Mouse (Mus musculus): ENCODE measurements around the gene Gm20671. TPM values are rescaled to one million over a fixed set of nuclear protein-coding genes. Genes with fewer than 3 reads are reported as not detected.
"Not testable (repeated sequence)": the region's sequence is repeated elsewhere in the genome, so short reads cannot be mapped to it uniquely, and the experiment has no call there.

Gm20671 gene
- total RNA-seq, 2 experiments from 2014 or later = not detected

DNA sequence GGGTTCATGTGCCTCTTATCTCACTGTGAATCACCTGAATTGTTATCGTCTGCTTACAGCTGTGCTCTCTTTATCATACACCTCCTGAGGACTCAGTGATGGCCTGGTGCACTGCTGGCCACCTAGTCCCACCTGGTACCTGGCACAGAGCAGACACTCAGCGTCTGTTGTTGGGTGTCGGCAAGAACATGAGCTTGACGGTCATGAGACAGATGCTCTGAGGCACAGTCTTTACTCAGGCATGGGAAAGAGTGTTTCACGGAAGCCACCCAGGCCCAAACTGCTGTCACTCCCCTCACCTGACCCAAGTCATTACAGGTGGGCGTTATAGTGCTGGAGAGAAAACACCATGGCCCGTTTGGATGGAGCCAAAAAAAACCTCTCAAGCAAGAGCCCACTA lies 102.9 kb downstream of the Gm20671 start:
- intact Hi-C loops (cut with DNase I) = no loop called here
- no peak overlapping the region for H3K4me3 ChIP-seq
- H3K27ac ChIP-seq = no peak overlapping the region
- no peak for TF ChIP-seq CTCF (IDR thresholded peaks at IDR 0.05)
- DNase-seq (ENCODE audit: extremely low spot score in 1 of 2, low spot score in 2 of 2) = no peak

- DNase-seq (ENCODE audit: extremely low spot score in 1 of 2, low spot score in 2 of 2); H3K27ac ChIP-seq; H3K4me3 ChIP-seq; intact Hi-C loops (cut with DNase I): not testable (repeated sequence)
These were observed 104.2 kb downstream of the Gm20671 start for GRCm38 (mm10) chr5:32722711-32723110.

DNA sequence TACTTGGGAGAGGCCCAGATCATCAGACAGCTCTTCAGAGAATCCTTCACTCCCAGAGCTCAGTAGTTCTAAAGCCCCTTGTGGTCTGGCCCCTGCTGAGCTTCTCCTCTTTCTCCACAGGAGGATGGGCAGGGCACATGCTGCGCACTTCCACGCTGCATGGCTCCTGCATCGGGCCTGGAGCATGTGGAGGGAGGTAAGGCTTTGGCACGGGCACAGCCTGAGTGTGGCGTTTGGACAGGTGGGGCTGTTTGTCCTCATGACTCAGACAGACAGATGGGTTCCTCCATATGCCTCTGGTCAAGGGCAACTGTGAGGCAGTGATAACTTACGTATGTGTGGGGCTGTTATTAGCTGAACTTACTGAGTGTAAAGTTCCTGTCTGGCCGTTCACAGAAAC lies 104.6 kb downstream of the Gm20671 start:
- TF ChIP-seq CTCF (IDR thresholded peaks at IDR 0.05) = no peak
- H3K4me3 ChIP-seq = no peak overlapping the region
- DNase-seq (ENCODE audit: extremely low spot score in 1 of 2, low spot score in 2 of 2) = no peak
- intact Hi-C loops (cut with DNase I) = no loop called here
- H3K27ac ChIP-seq = no peak overlapping the region

- intact Hi-C loops (cut with DNase I) = no loop called here
- no peak overlapping the region for H3K27ac ChIP-seq
- TF ChIP-seq CTCF (IDR thresholded peaks at IDR 0.05) = no peak
- DNase-seq (ENCODE audit: extremely low spot score in 1 of 2, low spot score in 2 of 2) = no peak
- H3K4me3 ChIP-seq = no peak overlapping the region
These were observed 105.6 kb downstream of the Gm20671 start for GRCm38 (mm10) chr5:32721316-32721715.

DNA sequence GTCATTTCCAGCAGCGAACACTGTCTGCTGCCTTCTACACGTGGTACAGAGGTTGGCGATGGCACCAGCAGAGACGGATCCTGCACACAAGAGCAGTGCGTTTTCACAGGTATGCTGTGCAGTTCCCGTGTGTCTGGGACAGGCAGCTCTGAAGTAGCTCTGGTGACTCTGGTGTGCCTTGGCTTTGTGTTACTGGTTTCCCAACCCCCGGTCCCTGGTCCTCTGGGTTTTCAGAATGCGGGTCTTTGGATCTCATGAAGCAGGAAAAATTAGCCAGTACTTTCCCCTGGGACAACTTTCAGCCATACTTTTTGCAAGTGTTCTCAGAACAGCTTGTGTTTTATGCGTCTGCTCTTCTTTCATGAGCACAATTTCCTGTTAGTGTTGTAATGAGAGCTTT lies 106.5 kb downstream of the Gm20671 start:
- intact Hi-C loops (cut with DNase I) = no loop called here
- no peak for TF ChIP-seq CTCF (IDR thresholded peaks at IDR 0.05)
- H3K4me3 ChIP-seq = no peak overlapping the region
- no peak for DNase-seq (ENCODE audit: extremely low spot score in 1 of 2, low spot score in 2 of 2)
- H3K27ac ChIP-seq = no peak overlapping the region

- DNase-seq (ENCODE audit: extremely low spot score in 1 of 2, low spot score in 2 of 2) = no peak
- intact Hi-C loops (cut with DNase I) = loop anchor here (10.0 kb wide), 1 partner anchor 426 kb away; no protein-coding TSS in a partner anchor
- no peak for TF ChIP-seq CTCF (IDR thresholded peaks at IDR 0.05)
- Histone ChIP-seq H3K4me3 (no peak overlapping the region), H3K27ac (no peak overlapping the region)
These were observed 108.0 kb downstream of the Gm20671 start for GRCm38 (mm10) chr5:32718916-32719315.

GRCm38 (mm10) chr5:32717726-32718125 lies 109.2 kb downstream of the Gm20671 start:
- no peak for TF ChIP-seq CTCF (IDR thresholded peaks at IDR 0.05)
- no peak for DNase-seq (ENCODE audit: extremely low spot score in 1 of 2, low spot score in 2 of 2)
- H3K4me3 ChIP-seq = no peak overlapping the region
- no peak overlapping the region for H3K27ac ChIP-seq
- intact Hi-C loops (cut with DNase I) = loop anchor here (10.0 kb wide), 1 partner anchor 427 kb away; no protein-coding TSS in a partner anchor

GRCm38 (mm10) chr5:32713703-32714467 lies 113.0 kb downstream of the Gm20671 start:
- peak; percentile 80 to 83 for DNase-seq (ENCODE audit: extremely low spot score in 1 of 2, low spot score in 2 of 2)
- peak overlapping the region; percentile 72 for H3K4me3 ChIP-seq
- intact Hi-C loops (cut with DNase I) = loop anchor here (1.0 to 10.0 kb wide), 6 partner anchors 32 to 431 kb away; partner anchors contain the start of genes Depdc5, Pisd and Yes1
- peak; percentile 83 for TF ChIP-seq CTCF (IDR thresholded peaks at IDR 0.05)
- peak overlapping the region; percentile 83 for H3K27ac ChIP-seq

- intact Hi-C loops (cut with DNase I) = loop anchor here (5.0 to 10.0 kb wide), 4 partner anchors 101 to 432 kb away; partner anchors contain the start of genes Depdc5 and Yes1
- no peak for DNase-seq (ENCODE audit: extremely low spot score in 1 of 2, low spot score in 2 of 2)
- peak overlapping the region; percentile 83 for H3K27ac ChIP-seq
- no peak for TF ChIP-seq CTCF (IDR thresholded peaks at IDR 0.05)
- peak overlapping the region; percentile 72 for H3K4me3 ChIP-seq
These were observed 113.7 kb downstream of the Gm20671 start for GRCm38 (mm10) chr5:32713042-32713702.

DNA sequence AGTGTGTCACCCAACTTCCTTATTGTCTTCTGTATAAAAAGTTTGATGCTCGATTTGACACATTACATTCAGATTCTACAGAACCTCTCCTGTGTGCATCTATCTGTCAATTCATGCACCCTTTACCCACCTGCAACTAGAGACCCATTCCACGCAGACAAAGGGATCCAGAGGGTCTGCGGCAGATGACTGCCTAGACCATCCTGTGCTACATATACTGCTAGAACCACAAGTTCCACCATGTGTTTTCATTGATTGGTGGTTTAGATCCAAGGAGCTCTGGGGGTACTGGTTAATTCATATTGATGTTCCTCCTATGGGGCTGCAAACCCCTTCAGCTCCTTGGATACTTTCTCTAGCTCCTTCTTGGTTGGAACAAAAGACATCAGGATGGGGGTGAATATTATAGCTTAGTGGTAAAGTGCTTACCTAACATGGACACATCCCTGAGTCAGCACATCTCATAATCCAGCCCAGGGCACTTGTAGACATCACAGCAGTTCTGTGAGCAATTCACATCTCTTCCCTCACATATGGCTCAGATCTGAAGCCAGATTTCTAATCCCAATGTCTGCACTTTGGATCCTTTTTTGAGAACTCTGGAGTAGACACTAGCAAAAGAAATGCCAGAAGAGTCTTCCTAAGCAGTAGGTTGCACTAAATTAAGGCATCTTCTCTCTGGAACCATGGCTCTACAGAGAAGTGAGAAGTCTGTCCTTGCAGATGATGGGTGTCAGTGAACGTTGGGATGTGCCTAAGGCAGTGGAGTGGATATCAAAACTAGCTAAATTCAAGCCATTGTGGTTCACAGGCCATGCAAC lies 114.5 kb downstream of the Gm20671 start:
- TF ChIP-seq CTCF (IDR thresholded peaks at IDR 0.05) = no peak
- DNase-seq (ENCODE audit: extremely low spot score in 1 of 2, low spot score in 2 of 2) = no peak
- peak overlapping the region; percentile 72 for H3K4me3 ChIP-seq
- H3K27ac ChIP-seq = no peak overlapping the region
- intact Hi-C loops (cut with DNase I) = loop anchor here (5.0 to 10.0 kb wide), 4 partner anchors 100 to 432 kb away; partner anchors contain the start of genes Depdc5 and Yes1

- Histone ChIP-seq H3K4me3 (no peak overlapping the region), H3K27ac (no peak overlapping the region)
- DNase-seq (ENCODE audit: extremely low spot score in 1 of 2, low spot score in 2 of 2) = no peak
- intact Hi-C loops (cut with DNase I) = loop anchor here (5.0 to 10.0 kb wide), 4 partner anchors 99 to 433 kb away; partner anchors contain the start of genes Depdc5 and Yes1
- TF ChIP-seq CTCF (IDR thresholded peaks at IDR 0.05) = no peak
These were observed 115.4 kb downstream of the Gm20671 start for GRCm38 (mm10) chr5:32711485-32711884.
